Mouse (Mus musculus) liver, embryonic 14.5 days (tissue): ENCODE measurements around the gene Gm49358. TPM values are rescaled to one million over a fixed set of nuclear protein-coding genes. Genes with fewer than 3 reads are reported as not detected.

ENCODE experiments used
- ATAC-seq: fragments of 200-750 bp; cut with Nextera tagmentation; 2 replicates; pipeline ENCODE4 v1.8.0; 2017; ENCODE audit warnings: moderate number of reproducible peaks, mild to moderate bottlenecking, moderate library complexity; ENCODE audit not compliant: insufficient read depth
- DNase-seq, 3 experiments: peaks; one replicate each; pipeline ENCODE4 v3.0.0-alpha.2; 2012 to 2013; ENCODE audit warnings: low read depth in 3 of 3, low spot score in 3 of 3
- H3K27ac ChIP-seq: fragments of 300-500 bp; sonication (generic); 2 replicates; pipeline ENCODE4 v1.5.1; 2014; ENCODE audit warnings: moderate library complexity, mild to moderate bottlenecking, control low read depth, inconsistent platforms
- H3K27me3 ChIP-seq: fragments of 300-500 bp; sonication (generic); 2 replicates; pipeline ENCODE4 v1.6.1; 2014; ENCODE audit warnings: mild to moderate bottlenecking, low read length, moderate library complexity; ENCODE audit not compliant: control insufficient read depth, insufficient read depth
- H3K36me3 ChIP-seq: fragments of 300-500 bp; sonication (generic); replicated peaks from 2 replicates; pipeline ENCODE4 v1.6.1; 2014; ENCODE audit warnings: low read depth; ENCODE audit not compliant: control insufficient read depth, insufficient read depth
- H3K4me1 ChIP-seq, 2 experiments: fragments of 200-500 bp in 1 of 2; fragments of 300-500 bp in 1 of 2; sonication (generic) in 1 of 2; replicated peaks; 2 replicates each; pipeline ENCODE4 v1.6.1; 2012 to 2014; ENCODE audit warnings: antibody characterized with exemption in 1 of 2, inconsistent platforms in 1 of 2, low read length in 1 of 2; ENCODE audit not compliant: control insufficient read depth in 2 of 2, insufficient read depth in 2 of 2
- H3K4me2 ChIP-seq: fragments of 300-500 bp; sonication (generic); 2 replicates; pipeline ENCODE4 v1.6.1; 2014; ENCODE audit warnings: low read depth, mild to moderate bottlenecking, control low read depth, moderate library complexity
- H3K4me3 ChIP-seq, 2 experiments: fragments of 200-500 bp in 1 of 2; fragments of 300-500 bp in 1 of 2; sonication (generic) in 1 of 2; 2 replicates each; pipeline ENCODE4 v1.5.1; 2012 to 2014; ENCODE audit warnings: low read depth in 2 of 2, low read length in 2 of 2, mild to moderate bottlenecking in 2 of 2, control low read depth in 1 of 2, inconsistent platforms in 1 of 2, moderate library complexity in 1 of 2; ENCODE audit not compliant: insufficient read depth in 1 of 2
- H3K9ac ChIP-seq: fragments of 300-500 bp; sonication (generic); replicated peaks from 2 replicates; pipeline ENCODE4 v1.6.1; 2014; ENCODE audit warnings: mild to moderate bottlenecking, control low read depth, moderate library complexity
- H3K9me3 ChIP-seq: fragments of 300-500 bp; sonication (generic); 2 replicates; pipeline ENCODE4 v1.6.1; 2016; ENCODE audit warnings: low read length, mixed read lengths; ENCODE audit not compliant: control insufficient read depth
- CTCF ChIP-seq: IDR thresholded peaks from 2 replicates; pipeline ENCODE4 v1.5.1; 2016; ENCODE audit warnings: antibody characterized with exemption, low read depth, control low read depth
- EP300 ChIP-seq: IDR thresholded peaks from 2 replicates; pipeline ENCODE4 v1.6.1; 2016; ENCODE audit warnings: antibody characterized with exemption, low read depth
- WGBS: fragments of 180-500 bp; shearing (Covaris S2); extraction: QIAGEN DNeasy Blood & Tissue Kit; methylation state at CpG from one replicate; pipeline ENCODE4 v1.1.7; 2014; ENCODE audit not compliant: insufficient replicate concordance; 5-methylcytosine and 5-hydroxymethylcytosine counted together
- polyA plus RNA-seq, 2 experiments: library from polyadenylated mRNA; depleted of rRNA in 1 of 2; stranded (reverse) in 1 of 2; unstranded in 1 of 2; fragments of >200 nt; fragmentation: Nextera tagmentation in 1 of 2; extraction: Ambion mirVana in 1 of 2; gene quantifications; 2 replicates each; pipeline versions ENCODE4 v1.2.1 to v1.2.3; 2012 to 2014

Gm49358 gene
- polyA plus RNA-seq, 2 experiments = not detected

DNA sequence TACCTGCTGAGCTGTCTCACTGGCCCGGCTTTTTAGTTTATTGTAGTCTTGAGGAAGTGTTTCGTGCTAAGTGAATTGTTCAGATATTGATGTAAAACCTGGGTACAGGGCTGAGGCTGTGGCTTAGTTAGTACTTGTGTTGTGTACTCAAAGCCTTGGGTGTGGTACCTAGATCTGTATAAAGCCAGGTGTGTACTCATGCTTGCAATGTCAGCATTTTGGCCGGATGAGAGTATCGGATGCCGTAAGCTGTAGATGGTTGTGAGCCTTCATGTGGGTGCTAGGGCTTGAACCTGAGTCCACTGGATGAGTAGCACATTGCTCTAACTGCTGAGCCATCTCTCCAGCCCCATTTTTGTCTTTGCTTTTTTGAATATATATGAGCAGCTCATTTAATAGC lies 22.3 kb downstream of the Gm49358 start:
- WGBS = 83% methylated on average over 5 of the region's 5 CpGs
- ATAC-seq = no peak
- H3K27me3 ChIP-seq = no peaks in the 10 kb centered on the region
- no peaks in the 10 kb centered on the region for H3K9me3 ChIP-seq
- no peak overlapping the region for H3K27ac ChIP-seq
- no peak for TF ChIP-seq CTCF
- TF ChIP-seq EP300 = no peak
- no peaks in the 10 kb centered on the region; a peak in 1 of 4 replicates for H3K4me1 ChIP-seq
- no peak overlapping the region for H3K4me2 ChIP-seq
- DNase-seq = no peak
- no peaks in the 10 kb centered on the region for H3K36me3 ChIP-seq
- no peak overlapping the region for H3K9ac ChIP-seq
- H3K4me3 ChIP-seq = no peak overlapping the region

DNA sequence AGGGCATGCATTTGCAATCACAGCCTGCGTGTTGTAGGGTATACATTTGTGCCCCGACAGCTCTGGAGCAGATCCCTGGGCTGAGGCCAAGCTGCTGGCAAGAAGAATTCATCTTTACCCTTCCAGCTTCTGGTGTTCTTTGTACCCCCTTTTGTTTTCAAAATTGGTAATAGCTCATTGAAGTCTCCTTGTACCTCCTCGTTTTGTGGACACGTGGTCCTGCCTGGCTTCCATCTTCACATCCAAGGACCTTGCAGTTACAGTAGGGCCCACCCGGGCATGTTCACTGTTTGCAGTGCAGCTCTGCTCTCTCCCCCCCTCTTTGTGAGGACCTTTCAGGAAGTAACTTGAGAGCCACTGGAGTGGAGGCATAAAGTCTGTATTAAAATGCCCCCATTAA lies 24.4 kb downstream of the Gm49358 start:
- Histone ChIP-seq H3K9me3 (no peaks in the 10 kb centered on the region), H3K4me3 (no peak overlapping the region), H3K36me3 (no peaks in the 10 kb centered on the region), H3K27ac (no peak overlapping the region), H3K4me1 (peaks cover 0 to 3% of the 10 kb centered on the region in 2 experiments; a peak in 1 of 4 replicates), H3K9ac (no peak overlapping the region), H3K4me2 (no peak overlapping the region), H3K27me3 (no peaks in the 10 kb centered on the region)
- 58% methylated on average over 5 of the region's 5 CpGs for WGBS
- TF ChIP-seq CTCF = no peak
- TF ChIP-seq EP300 = no peak
- DNase-seq = no peak
- ATAC-seq = no peak

DNA sequence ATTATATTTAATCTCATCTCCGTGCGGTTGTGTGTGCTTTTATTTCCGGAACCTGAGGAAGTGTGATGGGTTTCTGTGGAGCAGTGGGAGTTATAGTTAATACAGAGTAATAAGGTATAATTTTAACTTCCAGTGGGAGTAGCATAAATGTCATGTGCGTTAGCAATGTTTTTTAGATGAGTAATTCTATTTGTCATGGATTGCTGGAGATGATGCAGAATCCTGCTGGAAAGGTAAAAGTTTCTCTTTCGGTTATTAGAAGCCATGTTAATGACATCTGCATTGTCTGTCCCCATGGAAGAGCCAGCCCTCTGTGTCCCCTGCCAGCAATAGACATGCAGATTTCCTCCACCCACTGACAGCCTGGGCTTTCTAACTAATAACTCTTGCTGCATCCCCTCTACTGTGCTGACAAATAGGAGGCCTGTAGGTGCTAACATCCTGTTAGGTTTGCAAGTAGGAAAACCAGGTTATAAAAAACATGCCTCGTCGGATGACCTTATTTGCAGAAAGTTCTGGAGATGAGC lies 25.4 kb downstream of the Gm49358 start:
- Histone ChIP-seq H3K27ac (no peak overlapping the region), H3K9me3 (no peaks in the 10 kb centered on the region), H3K4me1 (peaks cover 0 to 3% of the 10 kb centered on the region in 2 experiments; a peak in 1 of 4 replicates), H3K4me2 (no peak overlapping the region), H3K27me3 (no peaks in the 10 kb centered on the region), H3K9ac (no peak overlapping the region), H3K36me3 (no peaks in the 10 kb centered on the region), H3K4me3 (no peak overlapping the region)
- DNase-seq (no peak), ATAC-seq (no peak)
- TF ChIP-seq EP300 = no peak
- TF ChIP-seq CTCF = no peak
- 72% methylated on average over 7 of the region's 7 CpGs for WGBS

DNA sequence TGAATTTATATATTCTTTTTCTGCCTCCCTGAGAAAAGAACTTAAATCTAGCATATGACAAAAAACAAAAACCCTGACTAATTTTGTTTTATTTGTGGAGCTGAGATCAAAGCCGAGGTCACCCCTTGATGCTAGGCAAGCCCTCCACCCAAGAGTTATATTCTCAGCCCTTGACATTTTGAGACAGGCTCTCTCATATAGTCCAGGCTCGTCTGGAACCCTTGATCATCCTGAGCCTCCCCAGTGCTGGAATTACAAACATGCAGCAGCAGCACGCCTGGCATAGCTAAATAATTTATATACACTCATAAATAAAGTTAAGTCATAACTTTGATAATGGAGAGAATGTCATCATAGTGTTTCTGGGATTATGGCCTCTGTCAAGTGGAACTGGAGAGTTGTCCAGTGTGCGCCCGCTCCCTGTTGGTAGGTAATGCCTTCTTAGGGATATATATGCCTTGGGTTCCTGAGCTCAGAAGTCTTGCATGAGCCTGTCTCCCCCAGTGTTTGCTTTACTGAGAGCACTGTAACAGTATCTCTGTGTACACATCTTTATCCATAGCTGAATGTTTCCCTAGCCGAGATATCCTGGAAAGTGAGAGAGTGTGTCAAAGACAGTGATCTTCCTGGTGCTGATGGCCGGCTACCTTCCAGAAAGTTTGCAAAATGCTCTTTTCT lies 27.9 kb downstream of the Gm49358 start:
- TF ChIP-seq CTCF = no peak
- TF ChIP-seq EP300 = no peak
- Histone ChIP-seq H3K27ac (no peak overlapping the region), H3K9me3 (no peaks in the 10 kb centered on the region), H3K36me3 (no peaks in the 10 kb centered on the region), H3K9ac (no peak overlapping the region), H3K4me2 (no peak overlapping the region), H3K4me3 (no peak overlapping the region), H3K27me3 (no peaks in the 10 kb centered on the region), H3K4me1 (peaks cover 0 to 3% of the 10 kb centered on the region in 2 experiments; a peak in 1 of 4 replicates)
- DNase-seq (no peak), ATAC-seq (no peak)
- 70% methylated on average over 7 of the region's 7 CpGs for WGBS

DNA sequence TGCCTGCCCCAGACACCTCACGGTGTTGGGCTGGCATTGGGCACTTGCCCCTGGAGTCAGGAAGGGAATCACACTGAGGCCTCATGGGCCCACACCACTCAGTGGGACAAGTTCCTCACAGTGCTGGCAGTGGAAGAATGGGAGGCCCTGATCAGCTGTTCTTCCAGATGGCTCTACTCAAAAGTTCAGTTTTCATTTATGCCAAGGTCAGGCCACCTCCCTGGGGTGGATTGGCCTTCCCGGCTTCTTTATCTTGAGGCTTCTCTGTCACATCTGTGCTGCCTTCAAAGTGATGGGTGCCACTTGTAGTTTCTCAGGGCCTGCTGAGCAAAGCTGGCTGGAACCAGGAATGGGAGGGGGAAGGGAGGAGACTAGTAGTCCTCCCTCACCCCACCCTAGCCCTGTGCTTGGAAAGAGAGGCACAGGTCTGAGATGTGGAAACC lies 29.8 kb downstream of the Gm49358 start:
- WGBS = 53% methylated on average over 2 of the region's 2 CpGs
- no peak overlapping the region for H3K4me3 ChIP-seq
- H3K9ac ChIP-seq = no peak overlapping the region
- no peaks in the 10 kb centered on the region for H3K36me3 ChIP-seq
- peaks cover 0 to 3% of the 10 kb centered on the region in 2 experiments; a peak in 1 of 4 replicates for H3K4me1 ChIP-seq
- H3K9me3 ChIP-seq = no peaks in the 10 kb centered on the region
- DNase-seq (no peak), ATAC-seq (no peak)
- H3K27me3 ChIP-seq = no peaks in the 10 kb centered on the region
- TF ChIP-seq CTCF = no peak
- no peak for TF ChIP-seq EP300
- H3K27ac ChIP-seq = no peak overlapping the region
- no peak overlapping the region for H3K4me2 ChIP-seq
